Mouse (Mus musculus) brain, embryonic 14.5 days (tissue): Measurements from ENCODE around the gene Prlh. TPM values are rescaled to one million over a fixed set of nuclear protein-coding genes. Genes with fewer than 3 reads are reported as not detected.
A peak's percentile ranks its signal among the peaks of the same experiment; 100 is the strongest.

Experiments
- DNase-seq: peaks from one replicate; pipeline ENCODE4 v3.0.0-alpha.2; 2011; ENCODE audit warnings: low read depth
- CTCF ChIP-seq: fragments of 200-500 bp; IDR thresholded peaks from 2 replicates; pipeline ENCODE4 v1.5.1; 2012; ENCODE audit warnings: inconsistent platforms, mild to moderate bottlenecking, moderate library complexity, borderline replicate concordance; ENCODE audit not compliant: insufficient read depth, insufficient read length; ENCODE audit errors: extremely low read depth
- POLR2A ChIP-seq: fragments of 200-500 bp; IDR thresholded peaks from 2 replicates; pipeline ENCODE4 v1.6.1; 2012; ENCODE audit warnings: mild to moderate bottlenecking, inconsistent platforms, borderline replicate concordance; ENCODE audit not compliant: poor library complexity, insufficient read depth, insufficient read length, severe bottlenecking; ENCODE audit errors: extremely low read depth
- polyA plus RNA-seq: library from polyadenylated mRNA; depleted of rRNA; stranded (reverse); fragments of >200 nt; gene quantifications from 2 replicates; pipeline ENCODE4 v1.2.3, GENCODE M21; 2012; rRNA removed

Prlh gene
- polyA plus RNA-seq, result not detected in 2 replicates

DNA sequence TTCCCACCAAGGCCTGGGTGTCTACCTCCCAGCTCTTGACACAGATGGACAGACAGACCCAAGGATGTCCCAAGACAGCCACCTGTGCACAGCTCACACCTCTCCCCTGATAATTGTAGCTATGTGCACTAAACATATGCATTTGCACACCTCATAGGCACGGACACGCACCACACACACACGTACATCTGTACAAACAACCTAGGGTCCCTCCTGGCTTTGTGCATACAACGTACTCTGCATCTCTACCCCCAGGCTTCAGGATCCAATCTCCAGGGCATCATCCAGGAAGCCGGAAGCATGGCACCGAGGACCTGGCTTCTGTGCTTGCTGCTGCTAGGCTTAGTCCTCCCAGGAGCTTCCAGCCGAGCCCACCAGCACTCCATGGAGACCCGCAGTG is at the start of gene Prlh:
Gene Prlh, plus strand, starts transcription at position 301 of the 400 bp plus-strand sequence.
- DNase-seq, result no peak
- TF ChIP-seq CTCF (no peak), POLR2A (no peak)

DNA sequence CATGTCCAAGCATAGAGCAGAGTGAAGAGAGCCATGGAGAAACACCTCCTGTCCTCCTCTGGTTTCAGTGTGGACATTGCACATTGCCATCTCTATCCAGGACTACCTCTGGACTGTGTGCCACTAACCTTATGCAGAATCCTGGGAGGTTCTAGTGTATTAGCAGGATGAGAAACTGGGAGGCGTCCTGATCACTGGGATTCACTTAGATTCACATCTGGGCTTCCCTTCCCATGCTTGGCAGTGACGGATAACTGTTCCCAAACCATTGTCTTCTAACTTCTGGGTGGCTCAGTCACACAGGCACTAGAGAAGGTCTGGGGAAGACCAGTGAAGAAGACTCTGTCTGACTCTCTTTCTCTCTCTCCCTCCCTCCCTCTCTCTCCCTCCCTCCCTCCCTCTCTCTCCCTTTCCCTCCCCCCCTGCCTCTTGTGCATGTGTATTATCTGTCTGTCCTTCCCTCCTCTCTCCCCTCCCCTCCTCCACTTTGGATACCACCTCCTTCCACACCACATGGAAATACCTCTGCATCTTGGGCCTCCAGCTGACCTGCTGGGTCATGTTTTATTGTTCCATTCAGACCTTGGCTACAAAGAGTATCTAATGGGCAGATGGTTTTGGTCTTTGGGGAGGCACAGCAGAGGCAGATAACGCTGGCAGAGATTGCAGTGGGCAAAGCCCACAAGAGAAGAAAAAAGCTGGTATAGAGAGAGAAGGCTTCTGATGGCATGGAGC is 49.5 kb upstream of the Prlh start:
- no peak for DNase-seq
- TF ChIP-seq CTCF (no peak), POLR2A (no peak)

DNA sequence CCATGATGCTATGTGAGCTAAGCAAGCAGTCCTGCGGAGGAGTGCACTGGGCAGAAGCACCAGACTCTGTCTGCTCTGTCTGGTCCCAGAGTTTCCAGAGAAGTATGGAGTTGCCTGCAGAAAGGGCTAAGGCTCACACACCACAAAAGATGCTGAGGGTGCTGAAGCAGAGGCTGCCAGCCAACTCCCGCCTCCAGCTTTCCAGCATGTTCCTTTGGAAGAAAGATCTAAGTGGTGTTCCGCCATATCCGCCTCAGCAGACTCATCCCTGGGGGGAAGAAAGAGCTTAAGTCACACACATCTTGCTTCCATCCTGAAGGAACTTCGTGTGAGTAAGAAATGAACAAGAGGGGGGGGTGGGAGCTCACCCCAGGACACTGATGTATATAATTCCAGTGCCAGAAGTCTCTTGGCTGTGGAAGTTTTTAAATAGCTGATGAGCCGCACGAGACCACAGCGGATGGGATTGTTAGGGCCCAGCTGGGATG is 48.9 kb upstream of the Prlh start:
- no peak for DNase-seq
- TF ChIP-seq CTCF, result no peak

DNA sequence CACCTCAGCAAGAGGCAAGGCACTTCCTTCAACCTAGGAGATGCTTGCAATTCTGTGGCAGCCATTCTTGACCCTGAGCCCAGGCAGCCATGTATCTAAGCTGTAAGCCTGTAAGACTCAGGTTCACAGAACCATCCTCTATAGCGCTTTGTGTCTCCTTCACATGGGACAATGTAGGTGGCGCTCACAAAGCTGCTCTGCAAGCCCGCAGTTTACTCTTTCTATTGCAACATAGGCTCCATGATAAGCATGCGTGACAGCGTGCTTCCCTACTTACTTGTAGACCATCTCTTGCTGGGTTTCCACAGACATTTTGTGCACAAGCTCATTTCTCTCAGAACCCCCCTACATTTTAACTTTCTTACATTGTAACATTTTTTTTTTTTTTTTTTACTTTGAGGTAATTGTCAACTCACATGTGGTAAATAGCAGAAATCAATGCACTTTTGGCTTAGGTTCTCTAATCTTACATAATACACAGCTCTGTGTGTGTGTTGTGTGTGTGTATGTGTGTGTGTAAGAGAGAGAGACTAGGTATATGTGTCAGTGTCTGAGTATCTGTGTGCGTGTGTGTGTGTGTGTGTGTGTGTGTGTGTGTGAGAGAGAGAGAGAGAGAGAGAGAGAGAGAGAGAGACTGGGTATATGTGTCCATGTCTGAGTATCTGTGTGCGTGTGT is 48.0 kb upstream of the Prlh start:
- TF ChIP-seq CTCF (no peak), POLR2A (no peak)
- DNase-seq, result no peak

DNA sequence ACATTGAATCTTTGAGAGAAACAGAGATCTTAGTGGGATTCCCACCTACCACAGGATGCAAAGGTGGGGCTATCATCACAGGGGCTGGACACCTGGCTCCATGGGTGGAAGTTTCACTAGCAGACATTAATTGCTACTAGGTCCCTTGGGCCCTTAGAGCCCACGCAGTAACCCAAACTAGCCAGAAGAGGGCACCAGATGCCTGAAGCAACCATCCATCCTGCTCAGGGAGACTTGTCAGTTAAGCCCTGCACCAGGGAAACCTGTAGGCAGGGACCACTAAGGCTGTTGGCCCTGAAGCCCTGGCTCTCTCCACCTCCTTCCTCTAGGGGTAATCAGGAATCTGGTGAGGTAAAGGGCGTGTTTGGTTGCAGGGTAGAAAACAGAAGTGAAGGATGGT is 46.6 kb upstream of the Prlh start:
- TF ChIP-seq POLR2A, result no peak
- TF ChIP-seq CTCF, result peak; percentile 80
- peak; percentile 56 for DNase-seq

DNA sequence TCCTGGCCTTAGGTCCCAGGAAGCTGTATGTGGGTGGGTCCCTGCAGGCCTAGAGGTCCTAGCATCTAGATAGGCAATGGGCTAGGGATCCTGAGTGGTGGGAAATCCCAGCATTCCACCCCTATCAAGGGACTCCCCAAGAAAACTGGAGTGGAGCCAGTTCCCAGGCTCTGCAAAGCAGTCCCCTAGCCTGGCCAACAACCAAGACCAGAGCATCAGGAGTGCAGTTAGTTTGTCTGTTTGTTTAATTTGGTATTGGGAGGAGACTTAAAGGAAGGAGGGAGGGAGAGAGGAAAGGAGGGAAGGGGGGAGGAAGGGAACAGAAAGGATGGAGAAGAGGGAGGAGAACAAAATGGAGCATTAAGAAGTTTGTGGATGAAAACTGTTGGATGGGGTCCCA is 43.7 kb upstream of the Prlh start:
- DNase-seq, result peak; percentile 55
- no peak for TF ChIP-seq CTCF
- TF ChIP-seq POLR2A, result no peak

DNA sequence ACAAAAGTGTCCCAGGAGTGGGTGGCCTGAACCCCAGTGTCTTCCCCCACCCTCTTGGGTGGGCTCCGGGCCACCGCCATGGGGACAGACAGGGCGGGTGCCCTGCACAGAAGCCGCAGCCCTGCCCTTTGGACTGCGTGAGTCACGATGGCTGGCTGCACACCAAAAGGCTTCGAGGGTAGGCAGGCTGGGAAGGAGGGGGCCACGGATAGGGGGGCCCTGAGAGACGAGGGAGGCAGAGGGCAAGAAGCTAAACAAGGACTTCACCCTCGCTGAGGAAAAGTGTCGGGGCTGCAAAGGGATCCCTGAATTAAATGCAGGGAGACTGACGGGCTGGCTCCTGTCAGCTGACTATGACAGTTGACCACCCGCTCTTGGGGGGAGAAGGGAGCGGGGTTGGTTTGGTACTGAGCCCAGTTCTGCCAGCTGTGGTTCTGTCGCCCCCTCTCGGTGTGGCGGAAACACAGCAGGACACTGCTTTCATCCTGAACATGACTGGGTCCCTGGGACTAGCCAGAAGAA is 43.2 kb upstream of the Prlh start:
- TF ChIP-seq POLR2A, result no peak
- peak; percentile 25; the same call in 1 of the 2 replicates for TF ChIP-seq CTCF
- no peak for DNase-seq

DNA sequence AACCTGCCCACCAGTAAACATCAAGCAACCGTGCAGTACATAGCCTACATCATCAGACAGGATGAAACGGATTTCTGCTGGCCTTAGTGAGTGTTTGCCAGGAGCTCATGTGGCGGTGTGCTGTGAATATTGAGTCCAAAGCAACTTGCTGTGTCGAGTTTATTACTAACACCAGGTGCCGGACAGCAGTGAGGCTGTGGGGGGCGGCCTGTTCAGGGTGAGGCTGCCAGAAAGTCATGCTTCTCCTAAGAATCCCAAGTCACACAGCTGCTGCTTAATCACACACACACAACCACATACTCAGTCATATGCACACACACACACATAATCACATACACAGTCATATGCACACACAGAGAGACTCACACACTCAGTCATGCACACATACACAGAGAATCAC is 39.7 kb upstream of the Prlh start:
- no peak for TF ChIP-seq POLR2A
- TF ChIP-seq CTCF, result no peak
- no peak for DNase-seq

DNA sequence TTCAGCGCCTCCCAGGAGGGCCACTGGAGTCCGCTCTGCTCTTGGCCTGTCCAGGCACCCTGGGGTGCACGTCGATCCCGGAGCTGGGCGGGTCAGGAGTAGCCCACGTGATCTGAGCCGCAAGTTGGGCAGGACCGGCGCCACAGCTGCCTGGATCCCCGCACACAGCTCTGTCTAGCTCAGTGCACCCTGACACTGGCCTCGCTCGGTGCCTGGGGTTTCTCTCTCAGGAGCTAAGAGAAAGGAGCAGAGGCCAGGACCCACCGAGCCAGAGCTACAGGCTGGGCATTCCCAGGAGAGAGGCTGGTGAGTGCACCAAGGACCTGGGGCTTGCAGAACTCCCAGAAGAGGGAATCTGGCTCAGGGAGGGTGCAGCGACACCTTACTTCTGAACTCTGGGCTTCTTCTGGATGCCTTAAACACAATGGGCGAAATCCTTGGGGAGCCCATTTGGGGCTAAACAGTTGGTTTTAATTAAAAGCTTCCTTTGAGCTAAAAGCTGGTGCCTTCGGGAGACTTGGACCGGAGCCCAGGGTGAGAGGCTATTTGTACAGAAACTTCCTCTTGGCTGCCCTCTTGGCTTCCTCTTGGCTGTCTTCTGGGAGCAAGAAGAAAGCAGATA is 37.8 kb upstream of the Prlh start, which contains the start of gene Mlph:
Gene Mlph, plus strand, starts transcription at position 138 of the 622 bp plus-strand sequence.
- no peak for TF ChIP-seq POLR2A
- TF ChIP-seq CTCF, result no peak
- DNase-seq, result peak; percentile 61

DNA sequence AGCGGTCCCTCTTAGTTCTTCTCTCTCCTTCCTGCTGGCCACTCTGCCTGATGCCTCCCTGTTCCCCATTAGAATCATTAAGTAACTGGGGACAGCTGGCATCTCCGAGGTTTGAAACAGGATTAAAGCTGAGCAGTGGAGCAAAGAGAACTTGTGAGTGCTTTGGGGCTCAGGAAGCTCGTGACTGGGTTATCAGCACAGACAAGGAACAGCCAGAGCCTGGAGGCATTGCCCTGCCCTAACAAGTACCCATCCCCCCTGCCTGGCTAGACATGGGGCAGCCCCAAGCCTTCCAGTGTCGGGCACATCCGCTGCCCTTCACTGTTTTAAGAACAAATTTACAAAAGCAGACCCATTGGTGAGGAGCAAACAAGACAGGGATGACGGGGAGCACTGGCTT is 35.4 kb upstream of the Prlh start:
- no peak for DNase-seq
- TF ChIP-seq CTCF (no peak), POLR2A (no peak)

DNA sequence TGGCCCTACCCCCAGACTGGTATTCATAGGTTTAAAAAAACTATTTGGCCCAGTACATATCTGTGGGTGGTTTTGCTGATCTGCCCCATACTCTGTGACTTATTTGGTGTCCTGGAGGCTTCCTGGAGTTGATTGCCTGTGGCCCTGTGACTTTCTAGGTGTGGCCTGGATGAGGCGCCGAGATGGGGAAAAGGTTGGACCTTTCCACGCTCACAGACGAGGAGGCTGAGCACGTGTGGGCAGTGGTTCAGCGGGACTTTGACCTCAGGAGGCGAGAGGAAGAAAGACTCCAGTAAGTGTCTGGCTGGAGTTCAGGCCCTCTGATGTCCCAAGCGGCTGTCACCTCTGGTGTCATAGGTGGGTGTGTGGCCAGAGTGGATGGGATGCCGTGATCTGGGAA is 31.2 kb upstream of the Prlh start:
- TF ChIP-seq POLR2A (no peak), CTCF (no peak)
- DNase-seq, result no peak
